Mouse (Mus musculus) spleen, postnatal 14 days (tissue): ENCODE measurements around the gene Olfml2b.

ENCODE experiments used
- DNase-seq, 2 experiments: peaks; one replicate each; pipeline ENCODE4 v3.0.0; 2021 to 2022; ENCODE audit warnings: low spot score in 2 of 2

The Olfml2b gene

GRCm38 (mm10) chr1:170646606-170647287, 2.4 kb downstream of the Olfml2b start:
- no peak for DNase-seq

GRCm38 (mm10) chr1:170647381-170647780, 3.0 kb downstream of the Olfml2b start:
- DNase-seq = no peak

- DNase-seq = no peak
Measured at GRCm38 (mm10) chr1:170647971-170648514, 3.7 kb downstream of the Olfml2b start.

GRCm38 (mm10) chr1:170651046-170651723, 6.9 kb downstream of the Olfml2b start:
- no peak for DNase-seq

- DNase-seq = no peak
Measured at GRCm38 (mm10) chr1:170651989-170652740, 7.8 kb downstream of the Olfml2b start.

GRCm38 (mm10) chr1:170655280-170655917, 11.1 kb downstream of the Olfml2b start:
- no peak for DNase-seq

GRCm38 (mm10) chr1:170656518-170657227, 12.3 kb downstream of the Olfml2b start:
- DNase-seq = no peak

- DNase-seq = no peak
Measured at GRCm38 (mm10) chr1:170657228-170657521, 12.8 kb downstream of the Olfml2b start.

GRCm38 (mm10) chr1:170657643-170658314, 13.4 kb downstream of the Olfml2b start:
- DNase-seq = no peak

GRCm38 (mm10) chr1:170659260-170659659, 14.9 kb downstream of the Olfml2b start:
- no peak for DNase-seq

GRCm38 (mm10) chr1:170664620-170665185, 20.4 kb downstream of the Olfml2b start:
- DNase-seq = no peak

- no peak for DNase-seq
Measured at GRCm38 (mm10) chr1:170665200-170665599, 20.9 kb downstream of the Olfml2b start.

- no peak for DNase-seq
Measured at GRCm38 (mm10) chr1:170674184-170674775, 29.9 kb downstream of the Olfml2b start.

GRCm38 (mm10) chr1:170677681-170678080, 33.3 kb downstream of the Olfml2b start:
- DNase-seq = no peak

GRCm38 (mm10) chr1:170678861-170679260, 34.5 kb downstream of the Olfml2b start:
- no peak for DNase-seq

GRCm38 (mm10) chr1:170679624-170680023, 35.3 kb downstream of the Olfml2b start:
- no peak for DNase-seq

- DNase-seq = no peak
Measured at GRCm38 (mm10) chr1:170683863-170684262, 39.5 kb downstream of the Olfml2b start.

- no peak for DNase-seq
Measured at GRCm38 (mm10) chr1:170689773-170690172, 45.4 kb downstream of the Olfml2b start.

- DNase-seq = no peak
Measured at GRCm38 (mm10) chr1:170691301-170691700, 47.0 kb downstream of the Olfml2b start.

GRCm38 (mm10) chr1:170694821-170695291, 50.5 kb downstream of the Olfml2b start:
- DNase-seq = no peak
